Mouse (Mus musculus): Measurements from ENCODE around the gene Rgl2.

The Rgl2 gene

DNA sequence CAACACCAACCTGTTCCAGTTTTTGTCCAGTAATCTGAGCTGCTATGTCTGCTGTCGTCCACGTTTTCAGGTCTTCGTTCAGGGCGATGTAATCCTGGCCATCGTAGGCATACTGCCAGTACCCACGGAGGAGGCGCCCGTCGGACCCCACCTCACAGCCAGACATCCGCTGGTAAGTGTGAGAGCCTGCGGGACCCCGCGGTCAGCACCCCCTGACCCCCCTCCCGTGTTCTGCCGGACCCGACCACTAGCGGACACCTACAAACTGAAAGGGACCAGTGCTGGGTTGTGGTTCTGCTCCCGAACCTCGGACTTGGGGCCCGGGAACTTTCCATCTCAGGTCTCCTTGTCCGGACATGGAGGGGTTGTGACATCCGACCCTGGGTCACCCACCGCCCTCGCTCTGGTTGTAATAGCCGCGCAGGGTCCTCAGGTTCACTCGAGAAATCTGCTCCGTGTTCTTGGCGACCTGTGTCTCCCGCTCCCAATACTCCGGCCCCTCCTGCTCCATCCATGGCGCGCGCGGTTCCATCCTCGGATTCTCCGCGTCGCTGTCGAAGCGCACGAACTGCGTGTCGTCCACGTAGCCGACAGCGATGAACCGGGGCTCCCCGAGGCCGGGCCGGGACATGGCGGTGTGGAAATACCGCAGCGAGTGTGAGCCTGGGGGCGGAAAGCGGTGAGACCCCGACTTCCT, 48.7 kb downstream of the Rgl2 start:
- no peak for DNase-seq

DNA sequence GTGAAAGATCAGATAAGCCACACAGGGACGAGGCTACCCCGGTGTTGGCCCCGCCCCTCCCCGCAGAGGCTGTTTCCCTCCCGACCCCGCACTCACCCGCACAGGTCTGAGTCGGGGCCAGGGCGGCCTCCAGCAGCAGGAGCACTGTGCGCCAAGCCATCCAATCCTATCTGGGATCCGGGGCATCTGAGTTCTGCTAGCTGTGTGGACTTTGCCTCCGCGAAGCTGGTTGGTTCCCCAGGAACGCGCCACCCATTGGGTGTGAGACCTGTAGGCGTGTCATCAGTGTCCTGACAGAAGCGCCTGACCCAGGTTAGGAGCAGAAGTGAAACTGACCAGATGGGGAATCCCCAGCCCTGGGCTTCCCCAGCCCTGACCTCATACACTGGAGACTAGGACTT, 49.3 kb downstream of the Rgl2 start:
- DNase-seq, result no peak

DNA sequence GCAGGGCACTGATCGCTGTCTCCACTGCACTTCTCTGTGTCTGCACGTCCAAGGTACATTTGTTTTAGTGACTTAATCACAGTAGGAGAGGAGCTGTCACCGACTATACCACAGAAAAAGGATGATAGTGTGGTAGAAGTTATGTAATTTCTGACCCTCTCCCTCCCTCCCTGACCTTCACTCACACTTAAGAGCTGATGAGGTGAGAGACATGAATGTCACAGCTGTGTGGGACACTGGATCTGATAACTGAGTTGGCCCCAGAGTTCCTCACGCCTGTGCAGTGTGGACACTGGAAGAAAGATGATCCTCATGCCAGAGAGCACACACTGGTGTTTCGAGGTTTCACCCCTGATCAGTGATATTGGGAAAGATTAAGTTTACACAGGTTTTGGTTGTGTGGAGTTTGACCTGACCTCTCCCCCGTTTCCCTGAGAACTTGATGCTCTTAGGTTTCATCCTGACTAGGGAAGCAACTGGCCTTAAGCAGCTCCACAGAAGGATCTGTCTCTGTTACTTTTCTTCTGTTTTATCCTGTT, 50.2 kb downstream of the Rgl2 start:
- no peak for DNase-seq

DNA sequence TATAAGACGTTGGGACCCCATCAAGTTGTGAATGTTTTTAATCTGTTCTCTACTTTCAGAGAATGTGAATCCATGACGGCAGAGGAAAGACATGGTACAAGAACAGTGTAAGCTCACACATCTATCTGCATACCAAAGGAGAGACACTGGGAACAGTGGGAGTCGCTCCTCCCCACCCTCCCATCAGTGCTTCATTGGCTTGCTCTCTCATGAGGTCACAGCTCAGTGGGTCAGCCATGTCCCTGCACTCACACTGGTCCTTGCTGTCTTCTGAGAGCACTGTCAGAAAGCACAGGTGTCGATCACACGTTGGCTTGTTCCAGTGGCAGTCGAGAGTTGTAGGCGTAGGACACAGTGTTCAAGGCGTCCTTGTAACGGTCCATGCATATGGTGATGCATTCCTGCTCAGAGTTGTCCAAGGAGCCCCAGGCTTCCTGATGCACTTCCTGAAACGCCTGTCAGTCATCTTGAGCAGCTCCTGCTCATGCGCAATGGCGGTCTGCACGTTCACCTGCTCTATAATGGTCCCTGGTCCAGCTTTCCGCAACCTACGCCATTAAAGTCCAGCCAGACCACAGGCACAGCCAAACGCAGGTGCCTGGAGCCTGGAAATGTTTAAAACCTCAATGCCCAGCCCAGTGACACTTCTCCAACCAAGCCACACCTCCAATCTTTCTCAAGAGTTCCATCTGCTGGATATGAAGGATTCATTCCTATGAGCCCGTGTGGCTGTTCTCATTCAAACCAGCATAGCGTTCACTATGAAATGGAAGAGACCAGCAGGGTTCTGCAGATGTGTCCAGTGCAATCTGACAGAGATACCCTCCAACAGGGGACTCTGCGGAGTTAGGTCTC, 51.1 kb downstream of the Rgl2 start:
- no peak for DNase-seq

DNA sequence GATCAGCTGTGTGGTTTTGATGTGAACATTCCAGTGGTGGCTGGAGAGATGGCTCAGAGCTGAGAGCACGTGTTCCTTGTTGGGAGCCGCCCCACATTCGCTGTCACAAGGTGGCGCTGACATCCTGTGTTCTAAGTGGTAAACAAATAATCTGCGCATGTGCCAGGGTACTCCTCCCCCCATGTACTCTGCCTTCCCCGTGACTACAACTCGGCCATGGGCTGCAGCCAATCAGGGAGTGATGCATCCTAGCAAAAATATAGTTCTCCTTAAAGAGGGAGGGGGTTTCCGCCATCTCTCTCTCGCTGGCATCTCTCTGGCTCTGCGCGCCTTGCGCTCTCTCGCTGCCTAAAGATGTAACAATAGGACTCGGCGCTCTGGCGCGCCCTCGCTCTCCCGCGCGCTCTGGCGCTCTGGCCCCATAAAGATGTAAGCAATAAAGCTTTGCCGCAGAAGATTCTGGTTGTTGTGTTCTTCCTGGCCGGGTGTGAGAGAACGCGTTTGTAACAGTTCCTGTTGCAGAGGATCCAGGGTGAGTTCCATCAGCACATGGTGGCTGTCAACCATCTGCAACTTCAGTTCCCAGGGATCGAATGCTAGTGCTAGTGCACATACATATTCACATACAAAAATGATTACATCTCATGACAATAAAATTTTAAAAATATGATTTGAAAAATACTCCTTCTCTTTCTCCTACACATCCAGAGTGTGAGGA, 52.0 kb downstream of the Rgl2 start:
- peak; percentile 82 for DNase-seq

DNA sequence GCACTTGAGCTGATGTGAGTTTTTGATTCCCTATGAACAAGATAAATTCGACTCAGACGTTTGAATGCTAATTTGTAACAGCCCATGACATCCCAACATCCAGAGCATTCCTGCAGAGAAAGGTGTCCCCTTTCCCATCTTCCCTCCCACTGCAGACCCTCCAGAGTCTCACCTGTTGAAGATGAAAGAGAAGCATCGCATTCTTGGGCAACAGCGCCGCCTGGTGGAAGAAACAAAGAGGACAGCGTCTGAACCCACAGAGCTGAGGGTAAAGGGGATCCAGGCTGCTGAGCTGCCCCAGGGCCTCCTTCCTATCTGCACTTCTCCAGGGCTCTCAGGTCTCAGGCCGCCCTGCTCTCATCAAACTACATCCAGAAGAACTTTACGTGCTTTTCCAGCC, 52.8 kb downstream of the Rgl2 start:
- peak; percentile 64 for DNase-seq

Data from right cerebral cortex, postnatal 14 days (tissue).